Mouse (Mus musculus): ENCODE data around the gene Gramd4. TPM values are rescaled to one million over a fixed set of nuclear protein-coding genes. Genes with fewer than 3 reads are reported as not detected.
A peak's percentile ranks its signal among the peaks of the same experiment; 100 is the strongest.

Gramd4 gene
- polyA plus RNA-seq, 1 experiment from 2014 or later: 8.4 TPM

- Histone ChIP-seq H3K27me3 (ENCODE audit: control insufficient read depth, insufficient read depth, low read length) (no peaks in the 10 kb centered on the region), H3K9me3 (ENCODE audit: control insufficient read depth, low read length) (no peaks in the 10 kb centered on the region), H3K36me3 (ENCODE audit: control insufficient read depth, insufficient read depth, low read length) (no peaks in the 10 kb centered on the region), H3K4me1 (ENCODE audit: control insufficient read depth, insufficient read depth, low read length) (peaks cover 6% of the 10 kb centered on the region; the same call in 1 of the 2 replicates), H3K4me2 (ENCODE audit: low read depth, severe bottlenecking) (no peak overlapping the region), H3K9ac (ENCODE audit: low read length) (no peak overlapping the region), H3K27ac (replicated peaks; ENCODE audit: low read depth, low read length) (no peak overlapping the region), H3K4me3 (ENCODE audit: low read depth, low read length) (no peak overlapping the region)
- WGBS: 73% methylated on average over 5 of the region's 5 CpGs
- no peak for ATAC-seq (ENCODE audit: insufficient number of reproducible peaks, low FRiP score, low TSS enrichment, low read depth)
- no peak for DNase-seq (ENCODE audit: low spot score)
Measured at GRCm38 (mm10) chr15:86077934-86078333, 20.4 kb downstream of the Gramd4 start.

- Histone ChIP-seq H3K4me1 (ENCODE audit: control insufficient read depth, insufficient read depth, low read length) (peaks cover 8% of the 10 kb centered on the region; the same call in 1 of the 2 replicates), H3K9ac (ENCODE audit: low read length) (no peak overlapping the region)
Measured at GRCm38 (mm10) chr15:86078481-86079216, 21.2 kb downstream of the Gramd4 start.

DNA sequence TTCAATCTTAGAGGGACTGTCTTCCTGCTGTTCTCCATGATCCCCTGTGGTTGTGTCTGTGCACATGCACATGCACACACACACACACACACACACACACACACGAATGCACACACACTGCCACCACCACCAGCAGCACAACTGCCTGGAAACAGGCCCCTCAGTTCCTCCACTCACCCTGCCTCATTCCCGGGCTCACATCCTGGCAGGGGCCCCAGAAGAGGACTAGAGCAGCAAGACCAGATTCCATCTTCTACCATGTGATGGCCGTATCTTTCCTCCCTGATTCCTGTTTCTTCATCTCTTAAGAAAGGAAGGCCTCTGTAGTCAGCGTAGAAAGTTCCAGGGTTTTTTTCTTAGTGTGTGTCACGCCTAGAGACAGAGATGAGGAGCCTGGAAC, 22.0 kb downstream of the Gramd4 start:
- Histone ChIP-seq H3K36me3 (ENCODE audit: control insufficient read depth, insufficient read depth, low read length) (no peaks in the 10 kb centered on the region), H3K27ac (replicated peaks; ENCODE audit: low read depth, low read length) (0 out of 2 replicates have a peak overlapping the region, but pooled peaks have one; percentile 18), H3K9ac (ENCODE audit: low read length) (no peak overlapping the region), H3K27me3 (ENCODE audit: control insufficient read depth, insufficient read depth, low read length) (no peaks in the 10 kb centered on the region), H3K4me3 (ENCODE audit: low read depth, low read length) (no peak overlapping the region), H3K4me1 (ENCODE audit: control insufficient read depth, insufficient read depth, low read length) (peaks cover 8% of the 10 kb centered on the region; the same call in 1 of the 2 replicates), H3K9me3 (ENCODE audit: control insufficient read depth, low read length) (no peaks in the 10 kb centered on the region), H3K4me2 (ENCODE audit: low read depth, severe bottlenecking) (no peak overlapping the region)
- WGBS: 81% methylated on average over 5 of the region's 5 CpGs
- DNase-seq (ENCODE audit: low spot score) (no peak), ATAC-seq (ENCODE audit: insufficient number of reproducible peaks, low FRiP score, low TSS enrichment, low read depth) (no peak)

More at GRCm38 (mm10) chr15:86078481-86079216, 21.2 kb downstream of the Gramd4 start:
- Histone ChIP-seq H3K27ac (replicated peaks; ENCODE audit: low read depth, low read length) (no peak overlapping the region), H3K9me3 (ENCODE audit: control insufficient read depth, low read length) (no peaks in the 10 kb centered on the region), H3K36me3 (ENCODE audit: control insufficient read depth, insufficient read depth, low read length) (no peaks in the 10 kb centered on the region), H3K4me3 (ENCODE audit: low read depth, low read length) (no peak overlapping the region), H3K4me2 (ENCODE audit: low read depth, severe bottlenecking) (no peak overlapping the region), H3K27me3 (ENCODE audit: control insufficient read depth, insufficient read depth, low read length) (no peaks in the 10 kb centered on the region)
- ATAC-seq (ENCODE audit: insufficient number of reproducible peaks, low FRiP score, low TSS enrichment, low read depth) (no peak), DNase-seq (ENCODE audit: low spot score) (no peak)
- 74% methylated on average over 18 of the region's 18 CpGs for WGBS

- H3K9ac ChIP-seq (ENCODE audit: low read length): no peak overlapping the region
- H3K4me1 ChIP-seq (ENCODE audit: control insufficient read depth, insufficient read depth, low read length): peaks cover 8% of the 10 kb centered on the region; the same call in 1 of the 2 replicates
- H3K36me3 ChIP-seq (ENCODE audit: control insufficient read depth, insufficient read depth, low read length): no peaks in the 10 kb centered on the region
- H3K27ac ChIP-seq (replicated peaks; ENCODE audit: low read depth, low read length): 0 out of 2 replicates have a peak overlapping the region, but pooled peaks have one; percentile 18
- no peak for DNase-seq (ENCODE audit: low spot score)
- ATAC-seq (ENCODE audit: insufficient number of reproducible peaks, low FRiP score, low TSS enrichment, low read depth): no peak
- H3K4me3 ChIP-seq (ENCODE audit: low read depth, low read length): no peak overlapping the region
- H3K27me3 ChIP-seq (ENCODE audit: control insufficient read depth, insufficient read depth, low read length): no peaks in the 10 kb centered on the region
- H3K9me3 ChIP-seq (ENCODE audit: control insufficient read depth, low read length): no peaks in the 10 kb centered on the region
- no peak overlapping the region for H3K4me2 ChIP-seq (ENCODE audit: low read depth, severe bottlenecking)
- 48% methylated on average over 4 of the region's 4 CpGs for WGBS
Measured at GRCm38 (mm10) chr15:86079876-86080275, 22.4 kb downstream of the Gramd4 start.

- H3K27me3 ChIP-seq (ENCODE audit: control insufficient read depth, insufficient read depth, low read length): no peaks in the 10 kb centered on the region
- H3K4me1 ChIP-seq (ENCODE audit: control insufficient read depth, insufficient read depth, low read length): peaks cover 12% of the 10 kb centered on the region
- no peak overlapping the region for H3K4me2 ChIP-seq (ENCODE audit: low read depth, severe bottlenecking)
- H3K9ac ChIP-seq (ENCODE audit: low read length): no peak overlapping the region
- H3K4me3 ChIP-seq (ENCODE audit: low read depth, low read length): no peak overlapping the region
- ATAC-seq (ENCODE audit: insufficient number of reproducible peaks, low FRiP score, low TSS enrichment, low read depth): no peak
- no peaks in the 10 kb centered on the region for H3K36me3 ChIP-seq (ENCODE audit: control insufficient read depth, insufficient read depth, low read length)
- DNase-seq (ENCODE audit: low spot score): no peak
- H3K9me3 ChIP-seq (ENCODE audit: control insufficient read depth, low read length): no peaks in the 10 kb centered on the region
- 97% methylated on average over 1 of the region's 1 CpGs for WGBS
- no peak overlapping the region for H3K27ac ChIP-seq (replicated peaks; ENCODE audit: low read depth, low read length)
Measured at GRCm38 (mm10) chr15:86080408-86080807, 22.9 kb downstream of the Gramd4 start.

DNA sequence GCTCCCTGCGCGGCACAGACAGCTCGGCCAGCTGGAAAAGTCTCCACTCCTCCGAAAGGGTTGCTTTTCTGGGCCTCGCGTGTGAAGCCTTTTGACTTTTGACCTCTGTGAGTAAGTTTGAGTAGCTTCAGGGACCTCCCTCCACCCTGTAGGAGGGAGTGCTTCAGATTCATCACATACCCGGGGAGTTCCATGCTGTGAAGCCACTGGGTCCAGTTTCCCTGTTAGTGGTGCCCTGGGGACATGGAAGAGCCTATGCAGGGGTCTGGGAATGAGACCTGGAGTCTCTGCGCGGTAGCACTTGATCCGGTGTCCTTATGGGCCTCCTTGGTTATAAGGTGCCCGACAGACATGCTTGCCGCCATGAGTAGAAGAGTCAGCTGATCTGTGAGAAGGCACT, 24.2 kb downstream of the Gramd4 start:
- Histone ChIP-seq H3K9ac (ENCODE audit: low read length) (no peak overlapping the region), H3K4me1 (ENCODE audit: control insufficient read depth, insufficient read depth, low read length) (peaks cover 23% of the 10 kb centered on the region), H3K4me2 (ENCODE audit: low read depth, severe bottlenecking) (no peak overlapping the region), H3K4me3 (ENCODE audit: low read depth, low read length) (no peak overlapping the region), H3K9me3 (ENCODE audit: control insufficient read depth, low read length) (no peaks in the 10 kb centered on the region), H3K27me3 (ENCODE audit: control insufficient read depth, insufficient read depth, low read length) (no peaks in the 10 kb centered on the region), H3K36me3 (ENCODE audit: control insufficient read depth, insufficient read depth, low read length) (no peaks in the 10 kb centered on the region), H3K27ac (replicated peaks; ENCODE audit: low read depth, low read length) (no peak overlapping the region)
- ATAC-seq (ENCODE audit: insufficient number of reproducible peaks, low FRiP score, low TSS enrichment, low read depth) (no peak), DNase-seq (ENCODE audit: low spot score) (no peak)
- WGBS: 75% methylated on average over 12 of the region's 12 CpGs

GRCm38 (mm10) chr15:86082551-86082961, 25.1 kb downstream of the Gramd4 start:
- Histone ChIP-seq H3K36me3 (ENCODE audit: control insufficient read depth, insufficient read depth, low read length) (no peaks in the 10 kb centered on the region), H3K4me1 (ENCODE audit: control insufficient read depth, insufficient read depth, low read length) (peaks cover 23% of the 10 kb centered on the region), H3K27ac (replicated peaks; ENCODE audit: low read depth, low read length) (no peak overlapping the region), H3K27me3 (ENCODE audit: control insufficient read depth, insufficient read depth, low read length) (no peaks in the 10 kb centered on the region), H3K9me3 (ENCODE audit: control insufficient read depth, low read length) (no peaks in the 10 kb centered on the region), H3K9ac (ENCODE audit: low read length) (no peak overlapping the region), H3K4me2 (ENCODE audit: low read depth, severe bottlenecking) (no peak overlapping the region), H3K4me3 (ENCODE audit: low read depth, low read length) (no peak overlapping the region)
- ATAC-seq (ENCODE audit: insufficient number of reproducible peaks, low FRiP score, low TSS enrichment, low read depth): no peak
- WGBS: 92% methylated on average over 11 of the region's 11 CpGs
- no peak for DNase-seq (ENCODE audit: low spot score)

DNA sequence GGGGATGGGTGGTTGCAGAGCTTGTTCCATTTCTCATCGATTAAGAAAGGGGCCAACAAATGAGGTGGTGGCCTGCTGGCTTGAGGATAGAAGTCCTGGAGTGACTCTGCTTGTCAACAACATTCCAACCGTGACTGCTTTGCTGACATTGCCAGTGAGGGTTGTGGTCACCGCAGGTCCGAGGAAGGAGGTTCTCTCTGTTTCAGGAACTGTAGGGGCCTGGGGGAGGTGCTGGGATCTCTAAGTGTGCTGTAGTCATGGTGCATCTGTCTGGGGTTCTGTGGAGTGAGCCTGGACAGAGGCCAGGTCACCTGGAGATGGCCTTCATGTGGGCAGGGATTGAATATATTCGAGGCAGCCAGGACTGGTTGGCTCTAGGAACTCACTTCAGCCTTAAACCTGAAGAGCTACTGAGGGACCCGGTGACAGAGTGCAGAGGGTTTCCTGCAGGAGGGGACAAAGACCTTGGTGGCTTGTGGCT, 25.8 kb downstream of the Gramd4 start:
- DNase-seq (ENCODE audit: low spot score) (no peak), ATAC-seq (ENCODE audit: insufficient number of reproducible peaks, low FRiP score, low TSS enrichment, low read depth) (no peak)
- no peak overlapping the region for H3K9ac ChIP-seq (ENCODE audit: low read length)
- WGBS: 56% methylated on average over 6 of the region's 6 CpGs
- H3K36me3 ChIP-seq (ENCODE audit: control insufficient read depth, insufficient read depth, low read length): no peaks in the 10 kb centered on the region
- H3K27me3 ChIP-seq (ENCODE audit: control insufficient read depth, insufficient read depth, low read length): no peaks in the 10 kb centered on the region
- no peak overlapping the region; the same call in 1 of the 2 replicates for H3K27ac ChIP-seq (replicated peaks; ENCODE audit: low read depth, low read length)
- no peak overlapping the region for H3K4me3 ChIP-seq (ENCODE audit: low read depth, low read length)
- peaks cover 23% of the 10 kb centered on the region for H3K4me1 ChIP-seq (ENCODE audit: control insufficient read depth, insufficient read depth, low read length)
- H3K4me2 ChIP-seq (ENCODE audit: low read depth, severe bottlenecking): no peak overlapping the region
- no peaks in the 10 kb centered on the region for H3K9me3 ChIP-seq (ENCODE audit: control insufficient read depth, low read length)

All from limb, embryonic 11.5 days (tissue).